Mouse (Mus musculus) ES-Bruce4 (cell line): ENCODE measurements at regions not wholly inside any gene's neighbourhood (a gene's known extent, or its start where the extent isn't known, plus 50 kb on each side); places are given as distances from the start of the nearest gene placed in this dataset.

ENCODE experiments used
- EP300 ChIP-seq: IDR thresholded peaks from 2 replicates; pipeline ENCODE4 v1.6.1; 2011; ENCODE audit warnings: low read depth, low read length; ENCODE audit not compliant: insufficient read depth
- POLR2A ChIP-seq: IDR thresholded peaks from one replicate; pipeline ENCODE4 v1.8.1; 2011; ENCODE audit warnings: low read length; ENCODE audit not compliant: insufficient read depth

- TF ChIP-seq EP300 (no peak), POLR2A (no peak)
Observed at GRCm38 (mm10) chr1:133530698-133531097, 79.4 kb downstream of the Snrpe start.
